Mouse (Mus musculus): ENCODE results near the gene Gm10639.
"Not testable (repeated sequence)": the region's sequence is repeated elsewhere in the genome, so short reads cannot be mapped to it uniquely, and the experiment has no call there.

DNA sequence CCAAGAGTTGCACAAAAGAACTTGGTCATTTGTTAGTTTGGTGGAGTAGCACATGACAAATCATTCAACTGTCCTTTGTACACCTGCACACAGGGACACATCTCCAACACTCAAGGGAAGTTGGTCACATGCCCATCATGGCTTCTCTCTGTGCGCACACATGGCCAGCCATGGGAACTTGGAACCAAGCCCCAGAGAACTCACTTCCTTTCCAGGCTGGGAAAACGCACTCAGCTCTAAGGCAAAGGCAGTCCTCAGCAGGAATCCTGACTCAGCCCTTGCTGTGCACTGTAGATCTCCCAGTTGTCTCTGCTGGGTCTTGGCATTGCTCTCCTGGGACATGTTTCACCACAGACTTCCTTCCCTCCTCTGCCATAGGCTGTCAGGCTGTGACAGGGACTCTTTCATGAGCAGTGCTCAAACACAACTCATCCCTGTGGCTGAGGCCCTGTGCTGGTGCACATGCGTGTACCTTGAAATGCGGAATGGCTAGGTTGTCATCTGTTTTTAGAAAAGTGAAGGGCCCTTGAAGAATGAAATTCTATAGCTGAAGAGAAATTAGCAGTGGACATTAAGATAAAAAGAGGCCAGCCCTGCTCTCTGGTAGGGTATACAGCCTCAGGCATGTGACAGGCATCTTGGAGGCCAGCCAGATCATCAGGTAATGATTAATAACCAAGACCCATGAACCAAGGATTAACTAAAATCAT is 7.6 kb upstream of the Gm10639 start:
- TF ChIP-seq GATA1 (IDR thresholded peaks at IDR 0.05; ENCODE audit: borderline replicate concordance, low read length); FLI1 (IDR thresholded peaks at IDR 0.05; ENCODE audit: low read length): not testable (repeated sequence)

Data from megakaryocyte, embryonic 14.5 days (primary cell).